Mouse (Mus musculus) small intestine, adult 2 months (tissue): Measurements from ENCODE around the gene Rassf5.

Source experiments
- CTCF ChIP-seq: fragments of 200-500 bp; IDR thresholded peaks from 2 replicates; pipeline ENCODE4 v1.5.1; 2012; ENCODE audit warnings: low read depth, mild to moderate bottlenecking, control low read depth, inconsistent platforms, low read length, moderate library complexity, mixed read lengths; ENCODE audit not compliant: insufficient replicate concordance, insufficient read length; ENCODE audit errors: extremely low read depth
- POLR2A ChIP-seq: fragments of 200-500 bp; IDR thresholded peaks from 2 replicates; pipeline ENCODE4 v1.6.1; 2012; ENCODE audit warnings: low read depth, mild to moderate bottlenecking, control low read depth, inconsistent platforms, low read length, moderate library complexity

- no peak for TF ChIP-seq CTCF
- no peak for TF ChIP-seq POLR2A
Measured at GRCm38 (mm10) chr1:131173809-131174208, 71.2 kb downstream of the Rassf5 start.
